Mouse (Mus musculus): Measurements from ENCODE around the gene Zfp219.
"Not testable (repeated sequence)": the region's sequence is repeated elsewhere in the genome, so short reads cannot be mapped to it uniquely, and the experiment has no call there.

Zfp219 gene

DNA sequence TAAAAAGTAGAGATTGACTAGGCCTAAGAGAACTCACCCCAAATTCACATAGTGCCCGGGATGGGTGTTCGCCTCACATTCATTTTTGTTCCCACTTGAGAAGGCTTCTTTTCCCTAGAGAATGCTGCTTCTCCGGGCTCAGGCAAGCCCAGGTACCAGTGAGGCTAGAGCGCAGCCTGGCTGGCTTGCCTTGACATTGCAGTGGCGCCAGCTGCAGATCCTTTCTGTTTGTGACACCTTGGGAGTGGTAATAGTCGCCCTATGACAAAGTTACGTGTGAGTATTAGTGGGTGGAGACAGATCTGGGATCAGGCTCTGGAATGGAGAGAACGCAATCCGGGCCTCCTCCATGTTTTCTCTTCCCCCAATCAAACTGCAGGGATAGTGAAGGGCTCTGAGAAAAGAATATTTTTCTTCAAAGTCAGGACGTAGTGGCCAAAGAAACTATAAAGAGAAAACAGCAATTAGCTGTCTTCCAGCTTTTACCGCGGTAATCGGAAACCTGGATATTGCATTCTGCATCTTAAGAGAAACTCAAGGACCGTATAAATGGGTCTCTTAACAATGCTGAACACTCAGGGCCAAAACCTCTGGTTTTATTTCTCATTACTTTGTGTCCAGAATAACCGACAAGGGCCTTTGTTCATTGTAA lies at the start of gene Zfp219:
Zfp219 (minus strand) TSS at position 248 of the 652 bp plus-strand sequence.
- peak; percentile 75 to 87 for DNase-seq (ENCODE audit: low spot score in 2 of 2)

DNA sequence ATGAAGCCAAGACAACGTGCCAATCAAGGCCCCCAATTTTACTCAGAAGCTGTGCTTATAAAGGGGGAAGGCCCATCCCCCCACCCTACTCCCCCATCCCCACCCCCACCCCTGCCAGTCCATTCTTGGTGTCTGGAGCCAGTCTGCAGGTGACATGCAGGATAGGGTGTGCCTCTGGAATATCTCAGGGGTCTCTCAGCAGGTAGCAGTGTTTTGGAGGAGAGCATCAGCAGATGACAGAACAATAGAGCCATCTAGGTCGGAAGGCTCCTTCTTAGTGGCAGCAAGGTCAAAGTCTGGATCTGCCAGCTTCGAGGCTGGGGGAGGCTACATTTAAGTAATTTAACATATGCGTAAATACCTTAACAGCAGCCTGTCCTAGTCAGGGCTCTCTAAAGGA lies 45.6 kb upstream of the Zfp219 start:
- no peak for DNase-seq (ENCODE audit: low spot score in 2 of 2)

DNA sequence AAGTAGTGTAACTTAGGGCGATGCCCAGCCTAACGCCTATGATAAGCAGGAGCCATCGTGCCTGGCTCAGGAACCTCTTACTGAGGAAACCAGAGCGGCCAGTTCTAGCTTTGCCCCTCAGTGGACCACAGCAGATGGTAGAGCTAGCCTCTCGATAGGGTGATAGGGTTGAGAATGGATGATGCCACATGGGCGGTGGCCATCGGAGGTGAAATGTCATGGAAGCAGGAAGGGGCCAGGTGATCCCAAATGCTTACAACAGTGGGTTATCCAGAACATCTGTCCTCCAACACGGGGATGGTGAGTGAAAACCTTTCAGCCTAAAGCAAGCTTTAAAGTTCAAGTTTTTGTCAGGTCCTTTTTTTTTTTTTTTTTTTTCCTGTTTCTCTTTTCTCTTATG lies 41.3 kb upstream of the Zfp219 start:
- no peak for DNase-seq (ENCODE audit: low spot score in 2 of 2)

DNA sequence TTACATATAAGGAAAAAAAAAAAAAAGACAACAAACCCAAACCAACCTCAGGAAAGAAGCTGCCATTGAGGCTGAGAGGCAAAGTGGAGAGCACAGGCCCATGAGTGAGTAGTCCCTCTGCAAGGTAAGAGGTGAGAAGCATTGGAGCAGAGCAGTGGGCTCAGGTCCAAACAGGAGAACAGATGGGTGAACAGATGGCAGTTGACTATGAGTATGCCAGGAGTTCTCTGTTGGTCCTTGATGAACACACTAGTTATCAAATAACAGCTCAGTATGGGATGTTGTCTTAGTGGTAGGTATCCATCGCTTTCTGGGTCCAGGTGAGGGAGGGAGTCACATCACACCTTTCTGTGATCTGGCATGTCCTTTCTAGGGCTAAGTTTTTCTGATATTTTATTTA lies 40.3 kb upstream of the Zfp219 start:
- DNase-seq (ENCODE audit: low spot score in 2 of 2), result no peak

GRCm38 (mm10) chr14:52059982-52060381 lies 39.4 kb upstream of the Zfp219 start:
- no peak for DNase-seq (ENCODE audit: low spot score in 2 of 2)

DNA sequence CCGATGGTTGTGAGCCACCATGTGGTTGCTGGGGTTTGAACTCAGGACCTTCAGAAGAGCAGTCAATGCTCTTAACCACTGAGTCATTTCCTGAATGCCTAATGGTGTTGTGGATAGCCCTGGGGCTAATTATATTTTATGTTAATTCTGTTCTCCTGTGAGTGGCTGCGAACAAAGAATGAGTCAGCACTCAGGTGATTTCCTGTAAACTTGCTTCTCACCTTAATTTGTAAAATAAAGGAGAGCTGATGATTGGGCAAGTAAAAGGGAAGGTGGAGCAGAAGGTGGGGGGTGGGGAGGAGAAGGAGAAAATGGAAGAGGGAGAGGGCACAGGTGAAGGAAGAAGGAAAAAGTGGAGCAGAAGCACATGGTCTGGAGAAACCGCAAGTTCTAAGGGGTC lies 32.2 kb upstream of the Zfp219 start:
- not testable (repeated sequence) for DNase-seq (ENCODE audit: low spot score in 2 of 2)

GRCm38 (mm10) chr14:52045966-52046565 lies 25.5 kb upstream of the Zfp219 start:
- DNase-seq (ENCODE audit: low spot score in 2 of 2), result no peak

DNA sequence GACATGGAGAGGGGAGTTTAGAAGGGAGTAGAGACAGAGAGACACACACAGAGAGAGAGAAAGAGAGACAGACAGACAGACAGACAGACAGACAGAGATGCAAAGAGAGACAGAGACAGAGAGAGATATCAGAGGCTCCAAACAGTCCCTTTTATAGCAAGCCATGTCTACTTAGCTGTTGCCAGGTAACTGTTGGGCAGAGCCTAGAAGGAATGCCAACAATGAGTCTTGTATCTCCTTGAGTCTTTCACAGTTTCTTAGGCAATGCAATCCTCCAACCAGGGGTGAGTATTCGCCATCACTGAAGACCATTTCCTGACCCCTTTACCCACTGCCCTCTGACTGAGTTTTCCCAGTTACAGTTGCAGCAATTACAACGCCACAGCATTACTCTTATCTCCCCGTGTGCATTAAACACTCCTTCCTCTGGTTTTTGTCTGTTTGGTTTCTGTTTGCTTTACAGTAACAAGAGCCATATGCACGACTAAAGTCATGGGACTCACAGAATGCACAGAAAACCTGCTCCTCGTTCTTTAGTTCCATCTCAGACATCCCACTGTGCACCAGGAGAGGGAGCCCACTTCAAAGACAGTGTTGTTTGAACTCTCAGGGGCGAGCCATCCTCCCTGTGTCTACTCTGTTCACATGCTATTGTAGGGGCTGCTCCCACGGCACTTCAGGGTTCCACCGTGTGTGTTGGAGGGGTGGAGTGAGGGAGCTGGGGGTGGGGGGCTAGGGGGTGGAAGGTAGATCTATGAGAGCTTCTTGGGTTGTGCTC lies 24.6 kb upstream of the Zfp219 start:
- DNase-seq (ENCODE audit: low spot score in 2 of 2), result peak in 1 of 2 experiments; percentile 21

GRCm38 (mm10) chr14:52043446-52043845 lies 22.9 kb upstream of the Zfp219 start:
- no peak for DNase-seq (ENCODE audit: low spot score in 2 of 2)

GRCm38 (mm10) chr14:52042359-52042758 lies 21.8 kb upstream of the Zfp219 start, which contains the start of gene Olfr221:
Gene Olfr221 (minus strand): TSS chr14:52042459.
- DNase-seq (ENCODE audit: low spot score in 2 of 2), result not testable (repeated sequence)

DNA sequence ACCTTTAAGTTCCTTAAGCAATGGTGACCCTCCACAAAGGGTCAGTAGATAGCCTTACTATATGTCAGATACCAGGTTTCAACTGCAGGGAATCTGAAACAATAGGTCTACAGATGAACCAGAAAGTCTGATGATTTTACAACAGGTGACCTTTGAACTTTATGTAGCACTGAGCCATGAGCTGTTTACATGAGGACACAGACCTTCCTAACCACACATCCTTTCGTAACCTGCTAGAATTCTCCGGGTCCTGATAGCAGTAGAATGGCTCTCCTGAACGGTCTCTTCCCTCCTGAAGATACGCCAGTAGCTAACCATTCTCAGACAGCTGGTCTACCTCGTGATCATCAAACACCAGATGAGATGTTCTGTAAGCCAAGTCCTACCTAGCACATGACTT lies 18.8 kb upstream of the Zfp219 start:
- no peak for DNase-seq (ENCODE audit: low spot score in 2 of 2)

DNA sequence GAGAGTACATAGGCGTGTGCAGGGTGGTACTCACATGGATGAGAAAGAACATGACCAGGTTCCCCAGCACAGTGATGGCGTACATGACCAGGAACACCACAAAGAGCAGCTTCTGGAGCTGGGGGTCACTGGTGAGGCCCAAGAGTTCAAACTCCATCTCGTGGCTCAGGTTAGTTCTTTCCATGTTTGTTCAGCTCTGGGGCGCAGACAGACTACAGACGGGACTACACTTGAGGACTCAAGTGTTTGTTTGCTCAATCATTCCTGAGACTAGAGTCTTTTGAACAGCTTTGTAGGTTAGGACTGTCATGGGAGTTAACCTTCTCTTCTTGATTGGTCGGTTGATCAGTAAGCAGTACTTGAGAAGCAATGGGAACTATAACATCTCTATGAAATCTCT lies 15.4 kb upstream of the Zfp219 start:
- no peak for DNase-seq (ENCODE audit: low spot score in 2 of 2)

GRCm38 (mm10) chr14:52026342-52026741 lies 5.8 kb upstream of the Zfp219 start:
- DNase-seq (ENCODE audit: low spot score in 2 of 2), result no peak

DNA sequence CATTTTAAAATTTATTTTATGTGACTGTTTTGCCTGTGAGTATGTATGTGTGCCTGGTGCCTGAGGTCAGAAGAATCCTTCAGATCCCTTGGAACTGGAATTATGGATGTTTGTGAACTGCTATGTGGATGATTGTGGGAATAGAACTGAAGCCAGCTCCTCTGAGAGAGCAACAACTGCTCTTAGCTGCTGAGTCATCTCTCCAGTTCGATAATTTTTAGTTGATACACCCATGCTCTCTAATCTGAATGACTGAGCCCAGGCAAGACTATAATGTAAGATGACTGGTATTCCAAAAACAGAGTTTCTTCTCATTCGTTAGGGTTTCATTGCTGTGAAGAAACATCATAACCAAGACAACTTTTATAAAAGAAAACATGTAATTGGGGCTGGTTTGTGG lies 3.6 kb upstream of the Zfp219 start:
- DNase-seq (ENCODE audit: low spot score in 2 of 2), result no peak

- peak; percentile 86 to 93 for DNase-seq (ENCODE audit: low spot score in 2 of 2)
Observed at GRCm38 (mm10) chr14:52022709-52023459, 2.4 kb upstream of the Zfp219 start.

DNA sequence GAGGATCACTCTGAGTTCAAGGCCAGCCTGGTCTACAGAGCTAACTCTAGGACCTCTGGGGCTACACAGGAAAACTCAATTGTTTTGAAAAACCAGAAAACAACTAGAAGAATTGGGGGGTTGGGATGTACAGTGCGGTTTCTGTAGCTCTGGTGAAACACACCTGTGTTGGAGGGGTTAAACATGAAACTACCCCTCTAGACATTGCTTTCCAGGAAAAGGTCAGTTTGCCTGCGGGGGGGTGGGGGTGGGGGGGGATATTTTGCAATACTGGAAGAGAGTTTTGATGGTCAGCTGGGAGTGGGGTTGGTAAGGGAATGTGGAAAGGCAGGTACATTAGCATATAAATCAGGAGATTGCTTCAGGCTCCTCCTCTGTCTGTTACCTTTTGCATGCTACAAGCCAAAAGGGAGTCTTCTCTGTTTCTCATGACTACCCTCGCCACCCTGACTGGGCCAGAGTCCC lies 1.7 kb upstream of the Zfp219 start:
- DNase-seq (ENCODE audit: low spot score in 2 of 2), result no peak

DNA sequence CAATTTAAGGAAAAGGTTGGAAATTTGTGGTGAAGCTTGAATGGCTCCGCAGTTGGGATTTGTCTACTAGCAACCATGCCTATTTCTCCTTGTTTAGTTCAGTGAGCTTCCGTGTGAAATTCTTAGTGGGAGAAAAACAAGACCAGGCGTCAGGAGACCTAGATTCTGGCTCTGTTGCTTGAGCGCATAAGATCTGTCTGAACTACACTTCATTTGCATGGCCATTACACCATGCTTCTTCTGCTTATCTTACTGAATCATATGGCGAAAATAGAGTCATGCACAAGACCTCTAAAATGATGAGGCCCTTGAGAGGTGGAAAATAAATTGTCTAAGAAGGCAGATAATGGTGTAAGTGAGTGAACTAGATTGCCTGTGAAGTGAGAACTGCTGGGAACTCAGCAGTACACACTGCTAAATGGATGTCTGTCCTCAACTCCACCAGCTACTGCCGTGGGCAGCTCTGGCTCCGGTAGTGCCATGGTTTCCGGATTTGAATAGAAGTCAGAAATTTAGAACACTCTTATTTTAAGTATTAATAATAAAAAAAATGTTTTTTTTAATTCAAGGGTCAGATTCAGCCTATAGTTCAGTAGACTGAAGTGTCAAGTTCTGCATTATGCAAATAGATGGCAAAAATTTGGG lies 1.2 kb upstream of the Zfp219 start:
- DNase-seq (ENCODE audit: low spot score in 2 of 2), result peak in 1 of 2 experiments; percentile 58

- peak in 1 of 2 experiments; percentile 53 for DNase-seq (ENCODE audit: low spot score in 2 of 2)
Observed at GRCm38 (mm10) chr14:52021138-52021529, 601 bp upstream of the Zfp219 start.

DNA sequence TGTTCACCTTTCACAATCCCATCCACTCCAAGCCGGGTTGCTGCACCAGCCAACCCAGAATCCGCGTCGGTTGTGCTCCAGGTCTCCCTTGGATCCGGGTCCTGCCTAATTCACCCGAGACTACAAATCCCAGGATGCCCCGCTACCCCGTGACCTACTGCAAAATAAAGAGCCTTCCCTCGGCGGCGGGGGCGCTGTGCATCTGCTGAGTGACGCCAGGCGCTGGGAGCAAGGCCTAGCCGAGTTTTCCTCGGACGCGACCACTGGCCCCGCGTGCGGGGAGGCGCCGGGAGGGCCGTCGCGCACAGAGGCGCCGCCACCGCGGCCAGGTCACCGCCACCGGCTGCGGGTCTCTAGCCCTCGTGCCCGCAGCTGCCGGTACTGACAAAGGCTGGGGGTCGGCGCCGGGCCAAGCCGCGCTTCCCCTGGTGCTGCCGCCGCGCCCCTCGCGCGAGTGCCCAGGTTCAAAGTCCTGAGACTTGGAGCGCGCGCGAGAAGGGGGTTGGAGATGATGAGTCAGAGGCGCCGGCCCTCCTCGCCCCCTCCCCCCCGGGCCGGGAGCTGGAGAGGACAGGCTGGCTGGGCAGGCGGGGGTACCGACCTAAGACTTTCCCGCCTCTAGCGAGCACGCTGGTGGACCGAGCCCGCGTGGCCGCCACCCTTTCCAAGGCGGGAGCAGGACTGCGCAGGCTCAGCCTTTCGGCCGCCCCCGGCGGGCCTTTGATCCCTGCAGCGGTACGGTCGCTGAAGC lies 768 bp downstream of the Zfp219 start:
- peak; percentile 96 to 97 for DNase-seq (ENCODE audit: low spot score in 2 of 2)

DNA sequence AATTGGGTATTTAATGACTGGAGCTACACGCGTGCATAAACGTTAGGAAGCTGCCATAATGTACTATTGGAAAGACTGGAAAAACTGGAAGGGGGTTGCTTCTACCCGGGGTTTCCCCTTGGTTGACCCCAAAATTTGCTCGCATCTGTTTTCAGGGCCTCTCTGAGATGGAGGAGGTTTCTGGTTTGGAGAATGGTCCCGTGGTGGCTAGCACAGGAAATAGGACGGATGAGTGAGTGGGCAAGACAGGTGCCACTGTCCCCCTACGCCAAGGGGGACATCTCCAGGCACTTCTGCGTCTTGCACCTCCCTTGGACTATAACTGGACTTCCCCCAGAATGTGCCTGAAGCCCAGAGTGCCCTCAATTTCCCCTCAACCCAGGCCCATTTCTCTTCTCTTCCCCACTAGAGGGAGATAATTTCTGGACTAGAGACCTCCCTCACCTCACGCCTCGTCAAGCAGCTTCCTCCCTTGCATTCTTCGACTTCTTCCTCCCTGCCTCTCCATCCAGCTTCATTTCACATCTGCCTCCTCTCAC lies 1.4 kb downstream of the Zfp219 start:
- no peak for DNase-seq (ENCODE audit: low spot score in 2 of 2)
